Mouse (Mus musculus): ENCODE data around the gene Ucp3. TPM values are rescaled to one million over a fixed set of nuclear protein-coding genes. Genes with fewer than 3 reads are reported as not detected.

The Ucp3 gene
- total RNA-seq (2021): 1 to 10 TPM; 2.4 to 2.5 TPM

GRCm38 (mm10) chr7:100472777-100473176 lies at the start of gene Ucp3:
TSS of gene Ucp3 (plus strand) at chr7:100472990.
- no peak for DNase-seq (ENCODE audit: low spot score in 2 of 2)

GRCm38 (mm10) chr7:100425795-100426194 lies 47.0 kb upstream of the Ucp3 start:
- no peak for DNase-seq (ENCODE audit: low spot score in 2 of 2)
- intact Hi-C loops (cut with DNase I): loop anchor here (5.0 kb wide), 2 partner anchors 72 to 87 kb away; partner anchors contain the start of gene Dnajb13

More at GRCm38 (mm10) chr7:100472777-100473176, at the start of gene Ucp3:
- intact Hi-C loops (cut with DNase I): no loop called here

- intact Hi-C loops (cut with DNase I): loop anchor here (5.0 kb wide), 2 partner anchors 68 to 83 kb away; partner anchors contain the start of gene Dnajb13
- DNase-seq (ENCODE audit: low spot score in 2 of 2): peak; percentile 52 to 68
These were observed 43.7 kb upstream of the Ucp3 start for GRCm38 (mm10) chr7:100429102-100429501.

GRCm38 (mm10) chr7:100429911-100430310 lies 42.9 kb upstream of the Ucp3 start:
- DNase-seq (ENCODE audit: low spot score in 2 of 2): no peak
- intact Hi-C loops (cut with DNase I): loop anchor here (5.0 kb wide), 2 partner anchors 67 to 82 kb away; partner anchors contain the start of gene Dnajb13

- intact Hi-C loops (cut with DNase I): no loop called here
- DNase-seq (ENCODE audit: low spot score in 2 of 2): peak in 1 of 2 experiments; percentile 17
These were observed 41.7 kb upstream of the Ucp3 start for GRCm38 (mm10) chr7:100431103-100431502.

GRCm38 (mm10) chr7:100433295-100433694 lies 39.5 kb upstream of the Ucp3 start:
- DNase-seq (ENCODE audit: low spot score in 2 of 2): no peak
- intact Hi-C loops (cut with DNase I): no loop called here

- DNase-seq (ENCODE audit: low spot score in 2 of 2): no peak
- intact Hi-C loops (cut with DNase I): no loop called here
These were observed 29.1 kb upstream of the Ucp3 start for GRCm38 (mm10) chr7:100443728-100444127.

- DNase-seq (ENCODE audit: low spot score in 2 of 2): peak; percentile 20 to 49
- intact Hi-C loops (cut with DNase I): no loop called here
These were observed 26.5 kb upstream of the Ucp3 start for GRCm38 (mm10) chr7:100446271-100446670.

- DNase-seq (ENCODE audit: low spot score in 2 of 2): no peak
- intact Hi-C loops (cut with DNase I): no loop called here
These were observed 24.3 kb upstream of the Ucp3 start for GRCm38 (mm10) chr7:100448530-100448929.

- DNase-seq (ENCODE audit: low spot score in 2 of 2): no peak
- intact Hi-C loops (cut with DNase I): no loop called here
These were observed 23.8 kb upstream of the Ucp3 start for GRCm38 (mm10) chr7:100448985-100449384.

GRCm38 (mm10) chr7:100458153-100458552 lies 14.6 kb upstream of the Ucp3 start:
- no peak for DNase-seq (ENCODE audit: low spot score in 2 of 2)
- intact Hi-C loops (cut with DNase I): no loop called here

GRCm38 (mm10) chr7:100459862-100460261 lies 12.9 kb upstream of the Ucp3 start:
- intact Hi-C loops (cut with DNase I): no loop called here
- DNase-seq (ENCODE audit: low spot score in 2 of 2): no peak

GRCm38 (mm10) chr7:100461621-100462151 lies 11.1 kb upstream of the Ucp3 start:
- peak; percentile 59 to 94 for DNase-seq (ENCODE audit: low spot score in 2 of 2)
- intact Hi-C loops (cut with DNase I): no loop called here

- intact Hi-C loops (cut with DNase I): no loop called here
- DNase-seq (ENCODE audit: low spot score in 2 of 2): no peak
These were observed 9.6 kb upstream of the Ucp3 start for GRCm38 (mm10) chr7:100463194-100463593.

GRCm38 (mm10) chr7:100463757-100464156 lies 9.0 kb upstream of the Ucp3 start:
- intact Hi-C loops (cut with DNase I): no loop called here
- DNase-seq (ENCODE audit: low spot score in 2 of 2): no peak

GRCm38 (mm10) chr7:100464248-100464647 lies 8.5 kb upstream of the Ucp3 start:
- DNase-seq (ENCODE audit: low spot score in 2 of 2): no peak
- intact Hi-C loops (cut with DNase I): no loop called here

GRCm38 (mm10) chr7:100465248-100465647 lies 7.5 kb upstream of the Ucp3 start:
- DNase-seq (ENCODE audit: low spot score in 2 of 2): no peak
- intact Hi-C loops (cut with DNase I): no loop called here

GRCm38 (mm10) chr7:100465656-100466309 lies 7.0 kb upstream of the Ucp3 start:
- intact Hi-C loops (cut with DNase I): no loop called here
- no peak for DNase-seq (ENCODE audit: low spot score in 2 of 2)

- intact Hi-C loops (cut with DNase I): no loop called here
- no peak for DNase-seq (ENCODE audit: low spot score in 2 of 2)
These were observed 5.8 kb upstream of the Ucp3 start for GRCm38 (mm10) chr7:100466781-100467510.

GRCm38 (mm10) chr7:100468761-100469160 lies 4.0 kb upstream of the Ucp3 start:
- no peak for DNase-seq (ENCODE audit: low spot score in 2 of 2)
- intact Hi-C loops (cut with DNase I): no loop called here

GRCm38 (mm10) chr7:100469502-100469901 lies 3.3 kb upstream of the Ucp3 start:
- DNase-seq (ENCODE audit: low spot score in 2 of 2): no peak
- intact Hi-C loops (cut with DNase I): no loop called here
